Mouse (Mus musculus) testis, postnatal 10 days (tissue): ENCODE measurements at regions not wholly inside any gene's neighbourhood (a gene's known extent, or its start where the extent isn't known, plus 50 kb on each side); places are given as distances from the start of the nearest gene placed in this dataset.

Experiments used
- DNase-seq: peaks from one replicate; pipeline ENCODE4 v3.0.0; 2021; ENCODE audit warnings: low spot score

- no peak for DNase-seq
Observed at GRCm38 (mm10) chr7:136176373-136176772, 460.2 kb upstream of the Mki67 start.

GRCm38 (mm10) chr7:136180996-136181395 is 464.8 kb upstream of the Mki67 start:
- no peak for DNase-seq

GRCm38 (mm10) chr7:136182101-136182500 is 465.9 kb upstream of the Mki67 start:
- no peak for DNase-seq

GRCm38 (mm10) chr7:136196424-136197160 is 480.4 kb upstream of the Mki67 start:
- no peak for DNase-seq

GRCm38 (mm10) chr7:136208879-136209278 is 492.7 kb upstream of the Mki67 start:
- DNase-seq = no peak

GRCm38 (mm10) chr7:136209299-136210171 is 493.4 kb upstream of the Mki67 start:
- no peak for DNase-seq

GRCm38 (mm10) chr7:136212492-136212891 is 496.3 kb upstream of the Mki67 start:
- no peak for DNase-seq

- no peak for DNase-seq
Observed at GRCm38 (mm10) chr7:136213057-136213961, 497.1 kb upstream of the Mki67 start.

GRCm38 (mm10) chr7:136213962-136214308 is 497.8 kb upstream of the Mki67 start:
- no peak for DNase-seq

- no peak for DNase-seq
Observed at GRCm38 (mm10) chr7:136214415-136214814, 498.3 kb upstream of the Mki67 start.

- DNase-seq = no peak
Observed at GRCm38 (mm10) chr7:136216734-136217133, 500.6 kb upstream of the Mki67 start.

- DNase-seq = no peak
Observed at GRCm38 (mm10) chr7:136219564-136220244, 503.5 kb upstream of the Mki67 start.

- no peak for DNase-seq
Observed at GRCm38 (mm10) chr7:136220245-136221167, 504.3 kb upstream of the Mki67 start.

- no peak for DNase-seq
Observed at GRCm38 (mm10) chr7:136221620-136222019, 505.5 kb upstream of the Mki67 start.

- no peak for DNase-seq
Observed at GRCm38 (mm10) chr7:136226031-136226430, 509.9 kb upstream of the Mki67 start.

GRCm38 (mm10) chr7:136228331-136228730 is 512.2 kb upstream of the Mki67 start:
- DNase-seq = no peak

GRCm38 (mm10) chr7:136229592-136229991 is 513.4 kb upstream of the Mki67 start:
- peak; percentile 30 for DNase-seq

- no peak for DNase-seq
Observed at GRCm38 (mm10) chr7:136232177-136232576, 516.0 kb upstream of the Mki67 start.

- DNase-seq = no peak
Observed at GRCm38 (mm10) chr7:136235563-136235962, 519.4 kb upstream of the Mki67 start.

- DNase-seq = no peak
Observed at GRCm38 (mm10) chr7:136236391-136236790, 520.2 kb upstream of the Mki67 start.

GRCm38 (mm10) chr7:136265691-136266090 is 549.5 kb upstream of the Mki67 start:
- no peak for DNase-seq
